In genomic region chr11:62921052-62921977, GRCm38 (mm10) we compare ENCODE assay signal across 8 mouse cellular contexts. TPM values are rescaled to one million over a fixed set of nuclear protein-coding genes. Genes with fewer than 3 reads are reported as not detected.
DNase-seq lines count a peak whose midpoint lies in the region; ATAC-seq and TF ChIP-seq lines count a peak whose summit lies in the region.

No protein-coding gene starts in this region.

- peak overlapping the region; percentile 67 for H3K9ac ChIP-seq in heart, embryonic 13.5 days
- no peak overlapping the region for H3K9ac ChIP-seq in liver, embryonic 11.5 days (ENCODE audit: low read depth, low read length)
- H3K9ac ChIP-seq in neural tube, embryonic 11.5 days (ENCODE audit: low read length) = peak overlapping the region; percentile 14; the same call in 1 of the 2 replicates

- no peak for TF ChIP-seq POLR2A in brain, embryonic 14.5 days (IDR thresholded peaks at IDR 0.05; ENCODE audit: borderline replicate concordance, extremely low read depth, insufficient read depth, insufficient read length, poor library complexity, severe bottlenecking)
- peak; percentile 40; the same call in 1 of the 2 replicates for TF ChIP-seq POLR2A in testis, adult 2 months (IDR thresholded peaks at IDR 0.05; ENCODE audit: control insufficient read depth, low read depth, low read length)

- H3K4me2 ChIP-seq in heart, embryonic 13.5 days = peak overlapping the region; percentile 69
- peak overlapping the region; percentile 52 for H3K4me2 ChIP-seq in liver, embryonic 11.5 days
- peak overlapping the region; percentile 26 for H3K4me2 ChIP-seq in neural tube, embryonic 11.5 days (ENCODE audit: low read depth)

- peaks cover 22% of the 10 kb centered on the region for H3K4me1 ChIP-seq in heart, embryonic 13.5 days
- peaks cover 4% of the 10 kb centered on the region; the same call in 1 of the 2 replicates for H3K4me1 ChIP-seq in liver, embryonic 11.5 days (replicated peaks; ENCODE audit: control insufficient read depth, insufficient read depth, low read length)
- H3K4me1 ChIP-seq in neural tube, embryonic 11.5 days (ENCODE audit: control insufficient read depth, insufficient read depth, low read length) = no peaks in the 10 kb centered on the region
- peaks cover 7% of the 10 kb centered on the region for H3K4me1 ChIP-seq in testis, adult 2 months (ENCODE audit: control insufficient read depth, insufficient read depth, low read length)

- H3K27ac ChIP-seq in heart, embryonic 13.5 days (replicated peaks) = peak overlapping the region; percentile 87
- peak overlapping the region; percentile 35; the same call in 1 of the 2 replicates for H3K27ac ChIP-seq in liver, embryonic 11.5 days (ENCODE audit: low read depth, low read length)
- H3K27ac ChIP-seq in neural tube, embryonic 11.5 days (ENCODE audit: low read depth, low read length) = peak overlapping the region; percentile 42; the same call in 1 of the 2 replicates
- H3K27ac ChIP-seq in testis, adult 2 months (ENCODE audit: control insufficient read depth, insufficient read depth, low read depth, low read length) = peak overlapping the region; percentile 8

- peak overlapping the region; percentile 38 for H3K4me3 ChIP-seq in heart, embryonic 13.5 days
- 0 out of 2 replicates have a peak overlapping the region, but pooled peaks have one; percentile 18 for H3K4me3 ChIP-seq in liver, embryonic 11.5 days (ENCODE audit: low read depth, low read length)
- no peak overlapping the region for H3K4me3 ChIP-seq in neural tube, embryonic 11.5 days (ENCODE audit: low read depth, low read length)
- peak overlapping the region; percentile 72 for H3K4me3 ChIP-seq in testis, adult 2 months (ENCODE audit: control insufficient read depth, low read depth, low read length)

- H3K9me3 ChIP-seq in heart, embryonic 13.5 days = 0 out of 2 replicates have a peak, but pooled peaks cover 7% of the 10 kb centered on the region
- no peaks in the 10 kb centered on the region for H3K9me3 ChIP-seq in liver, embryonic 11.5 days (ENCODE audit: control insufficient read depth, low read length)
- no peaks in the 10 kb centered on the region for H3K9me3 ChIP-seq in neural tube, embryonic 11.5 days (ENCODE audit: control insufficient read depth, low read length)

- peak; percentile 97 for TF ChIP-seq CTCF in brain, embryonic 14.5 days (IDR thresholded peaks at IDR 0.05; ENCODE audit: borderline replicate concordance, extremely low read depth, insufficient read depth, insufficient read length)
- peak; percentile 91; the same call in 1 of the 2 replicates for TF ChIP-seq CTCF in testis, adult 2 months (IDR thresholded peaks at IDR 0.05; ENCODE audit: control insufficient read depth, insufficient read depth, insufficient replicate concordance, low read depth, low read length)

- WGBS in heart, embryonic 13.5 days = 16% methylated on average over 25 of the region's 25 CpGs
- WGBS in liver, embryonic 11.5 days = 17% methylated on average over 25 of the region's 25 CpGs
- WGBS in neural tube, embryonic 11.5 days = 26% methylated on average over 25 of the region's 25 CpGs

- H3K27me3 ChIP-seq in heart, embryonic 13.5 days (replicated peaks) = 0 out of 2 replicates have a peak, but pooled peaks cover under 1% of the 10 kb centered on the region
- no peaks in the 10 kb centered on the region for H3K27me3 ChIP-seq in liver, embryonic 11.5 days (replicated peaks; ENCODE audit: control insufficient read depth, insufficient read depth, low read length)
- no peaks in the 10 kb centered on the region for H3K27me3 ChIP-seq in neural tube, embryonic 11.5 days (ENCODE audit: control insufficient read depth, insufficient read depth, low read length)
- H3K27me3 ChIP-seq in testis, adult 2 months (ENCODE audit: control insufficient read depth, insufficient read depth, low read length) = no peaks in the 10 kb centered on the region

- 0 out of 2 replicates have a peak, but pooled peaks have one; percentile 57 for ATAC-seq in erythroblast, adult 5-6 weeks (replicated peaks; ENCODE audit: low FRiP score, poor library complexity, severe bottlenecking)
- peak; percentile 71 for ATAC-seq in heart, embryonic 13.5 days (ENCODE audit: extremely low read depth, insufficient number of reproducible peaks, low FRiP score, low TSS enrichment)
- ATAC-seq in liver, embryonic 11.5 days (replicated peaks; ENCODE audit: low FRiP score) = peak; percentile 71
- ATAC-seq in neural tube, embryonic 11.5 days (ENCODE audit: insufficient read depth, low FRiP score, low TSS enrichment) = peak; percentile 45

- H3K36me3 ChIP-seq in heart, embryonic 13.5 days = no peaks in the 10 kb centered on the region
- no peaks in the 10 kb centered on the region for H3K36me3 ChIP-seq in liver, embryonic 11.5 days (ENCODE audit: control insufficient read depth, insufficient read depth, low read length)
- no peaks in the 10 kb centered on the region for H3K36me3 ChIP-seq in neural tube, embryonic 11.5 days (ENCODE audit: control insufficient read depth, insufficient read depth, low read length)
- H3K36me3 ChIP-seq in testis, adult 2 months (ENCODE audit: control insufficient read depth, insufficient read depth, low read length) = no peaks in the 10 kb centered on the region

- DNase-seq in A20 (ENCODE audit: low read depth, low spot score) = peak; percentile 57
- DNase-seq in brain, embryonic 14.5 days (ENCODE audit: low read depth) = peak; percentile 96
- peak; percentile 95 for DNase-seq in kidney, postnatal 10 days
- peak; percentile 74 for DNase-seq in liver, embryonic 11.5 days (ENCODE audit: low spot score)
- peak; percentile 94 for DNase-seq in neural tube, embryonic 11.5 days (ENCODE audit: low spot score)

RNA-seq across cellular contexts. Expression of gene Cdrt4, which starts 29.7 kb away (rescaled TPM):
- polyA plus RNA-seq in brain, embryonic 14.5 days (2012; rRNA removed) = 0.10 and 0.12 TPM in 2 replicates
- total RNA-seq in erythroblast, adult 5-6 weeks (2015; ENCODE audit: low replicate concordance) = not detected in 2 replicates
- not detected in 2 replicates for total RNA-seq in erythroblast, adult 5-6 weeks (2017; ENCODE audit: low replicate concordance)
- polyA plus RNA-seq in heart, embryonic 13.5 days (2015; fragmentation: Nextera tagmentation; extraction: Ambion mirVana) = not detected in 2 replicates
- polyA plus RNA-seq in liver, embryonic 11.5 days (2014; fragmentation: Nextera tagmentation; extraction: Ambion mirVana) = 0.26 TPM in 1 of 2 replicates, not detected in the other
- not detected in 2 replicates for polyA plus RNA-seq in neural tube, embryonic 11.5 days (2014; fragmentation: Nextera tagmentation; extraction: Ambion mirVana)
- 330 and 374 TPM in 2 replicates for polyA plus RNA-seq in testis, adult 2 months (2012; rRNA removed)

RNA-seq across cellular contexts. Expression of gene Tvp23b, which starts 42.1 kb away (rescaled TPM):
- 25.7 and 29.3 TPM in 2 replicates for polyA plus RNA-seq in brain, embryonic 14.5 days (2012; rRNA removed)
- 2.7 and 10.7 TPM in 2 replicates for total RNA-seq in erythroblast, adult 5-6 weeks (2015; ENCODE audit: low replicate concordance)
- 2.4 and 5.7 TPM in 2 replicates for total RNA-seq in erythroblast, adult 5-6 weeks (2017; ENCODE audit: low replicate concordance)
- polyA plus RNA-seq in heart, embryonic 13.5 days (2015; fragmentation: Nextera tagmentation; extraction: Ambion mirVana) = 47.7 and 52.3 TPM in 2 replicates
- 49.1 and 53.7 TPM in 2 replicates for polyA plus RNA-seq in liver, embryonic 11.5 days (2014; fragmentation: Nextera tagmentation; extraction: Ambion mirVana)
- polyA plus RNA-seq in neural tube, embryonic 11.5 days (2014; fragmentation: Nextera tagmentation; extraction: Ambion mirVana) = 43.1 and 46.3 TPM in 2 replicates
- 21.3 and 25.5 TPM in 2 replicates for polyA plus RNA-seq in testis, adult 2 months (2012; rRNA removed)

Comparison
In these comparisons a context has a peak if more than half of its experiments do, and no peak if none do; other contexts are left out.
1. H3K27ac ChIP-seq: peak in every context shown above with its lines; median percentile 87 in heart, embryonic 13.5 days; 42 in neural tube, embryonic 11.5 days; 35 in liver, embryonic 11.5 days; 8 in testis, adult 2 months.
2. RNA of gene Cdrt4, which starts 29.7 kb away (polyA plus RNA-seq): 330 to 374 TPM in testis, adult 2 months; 0.10 to 0.12 TPM in brain, embryonic 14.5 days, not detected in heart, embryonic 13.5 days, 0.26 TPM in liver, embryonic 11.5 days and not detected in neural tube, embryonic 11.5 days; every median in the first group is over 100 times any median in the second.
3. Peak in every context shown above with its lines, with median percentiles within 50 percentile points of each other: DNase-seq, ATAC-seq and H3K4me2 ChIP-seq.